Mouse (Mus musculus) stomach, postnatal 0 days (tissue): ENCODE data around the gene Arhgef5.

Source experiments
- CTCF ChIP-seq: IDR thresholded peaks from 2 replicates; pipeline ENCODE4 v1.5.1; 2016; ENCODE audit warnings: antibody characterized with exemption, low read depth, mild to moderate bottlenecking, moderate library complexity
- EP300 ChIP-seq: optimal IDR thresholded peaks from 2 replicates; pipeline ENCODE3; 2016; ENCODE audit warnings: antibody characterized with exemption

DNA sequence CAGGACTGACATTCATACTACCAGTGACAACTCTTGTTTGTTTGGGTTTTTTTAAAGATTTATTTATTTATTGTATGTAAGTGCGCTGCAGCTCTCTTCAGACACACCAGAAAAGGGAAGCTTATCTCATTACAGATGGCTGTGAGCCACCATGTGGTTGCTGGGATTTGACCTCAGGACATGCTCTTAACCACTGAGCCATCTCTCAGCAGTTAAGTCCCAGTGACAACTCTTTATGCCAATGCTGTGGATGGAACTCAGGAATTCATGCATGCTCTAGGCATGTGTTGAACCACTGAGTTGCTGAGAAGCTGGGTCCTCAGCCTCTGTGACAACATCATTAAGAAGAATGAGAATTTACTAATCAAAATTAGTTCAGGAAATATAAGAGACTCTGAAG, 12.4 kb upstream of the Arhgef5 start:
- TF ChIP-seq CTCF (no peak), EP300 (no peak)
